ENCODE assay signal across 12 mouse cellular contexts in genomic region chr7:64159612-64160591, GRCm38 (mm10). TPM values are rescaled to one million over a fixed set of nuclear protein-coding genes. Genes with fewer than 3 reads are reported as not detected.
DNase-seq lines count a peak whose midpoint lies in the region; ATAC-seq and TF ChIP-seq lines count a peak whose summit lies in the region.
"Had no signal": no experiment of that assay in that cellular context is flagged by ENCODE, and none has a peak within 500 bp of the region (broad histone marks: within the 10 kb centered on the region; RNA-seq: fewer than 3 reads in every experiment).

No protein-coding gene starts in this region.

- no peak for TF ChIP-seq CTCF in E14TG2a.4 (conservative IDR thresholded peaks at IDR 0.05; ENCODE audit: low read length)
- TF ChIP-seq CTCF in lung, postnatal 0 days (IDR thresholded peaks at IDR 0.05) = no peak

- DNase-seq in kidney, adult 11 months = peak; percentile 24
- DNase-seq in adipocyte (ENCODE audit: low spot score) = peak; percentile 73
- DNase-seq in lung, postnatal 0 days (ENCODE audit: low spot score) = peak; percentile 90
- DNase-seq in spleen, postnatal 4 days (ENCODE audit: low spot score in 2 of 2) = no peak
- DNase-seq: cerebellum, adult 11 months; forebrain, postnatal 0 days had no signal

- H3K27ac ChIP-seq in kidney, embryonic 16.5 days (ENCODE audit: low read length) = no peak overlapping the region
- peak overlapping the region; percentile 71 for H3K27ac ChIP-seq in lung, postnatal 0 days (ENCODE audit: low read length)
- H3K27ac ChIP-seq in intestine, embryonic 15.5 days = no peak overlapping the region
- H3K27ac ChIP-seq: limb, embryonic 12.5 days had no signal

- ATAC-seq in kidney, embryonic 16.5 days (ENCODE audit: low FRiP score, low TSS enrichment) = no peak
- ATAC-seq in lung, postnatal 0 days = peak; percentile 37
- no peak for ATAC-seq in megakaryocyte-erythroid progenitor cell, adult 5-6 weeks (replicated peaks; ENCODE audit: low FRiP score, low TSS enrichment, poor library complexity, severe bottlenecking)
- ATAC-seq in intestine, embryonic 15.5 days = no peak
- ATAC-seq: forebrain, postnatal 0 days had no signal

- H3K4me1 ChIP-seq in kidney, embryonic 16.5 days (ENCODE audit: insufficient read depth, low read length) = no peaks in the 10 kb centered on the region
- H3K4me1 ChIP-seq in E14TG2a.4 (replicated peaks; ENCODE audit: low read depth, low read length) = peaks cover 60% of the 10 kb centered on the region
- H3K4me1 ChIP-seq in lung, postnatal 0 days (ENCODE audit: insufficient read depth, low read depth, low read length) = peaks cover 24% of the 10 kb centered on the region
- no peaks in the 10 kb centered on the region; the same call in 1 of the 2 replicates for H3K4me1 ChIP-seq in intestine, embryonic 15.5 days (replicated peaks)

- TF ChIP-seq EP300 in lung, postnatal 0 days (IDR thresholded peaks at IDR 0.05) = 0 out of 2 replicates have a peak, but pooled peaks have one; percentile 30

- WGBS in kidney, embryonic 16.5 days = 57% methylated on average over 7 of the region's 7 CpGs
- WGBS in lung, postnatal 0 days = 44% methylated on average over 7 of the region's 7 CpGs
- 50% methylated on average over 7 of the region's 7 CpGs for WGBS in intestine, embryonic 15.5 days

- H3K9me3 ChIP-seq in kidney, embryonic 16.5 days (ENCODE audit: low read length) = no peaks in the 10 kb centered on the region
- no peaks in the 10 kb centered on the region for H3K9me3 ChIP-seq in E14TG2a.4 (ENCODE audit: low read length)
- no peaks in the 10 kb centered on the region for H3K9me3 ChIP-seq in lung, postnatal 0 days (ENCODE audit: low read length)
- H3K9me3 ChIP-seq in intestine, embryonic 15.5 days = no peaks in the 10 kb centered on the region
- H3K9me3 ChIP-seq: limb, embryonic 12.5 days had no signal

- H3K36me3 ChIP-seq in kidney, embryonic 16.5 days (ENCODE audit: insufficient read depth, low read length) = no peaks in the 10 kb centered on the region
- no peaks in the 10 kb centered on the region for H3K36me3 ChIP-seq in E14TG2a.4 (ENCODE audit: insufficient read depth, low read length)
- no peaks in the 10 kb centered on the region for H3K36me3 ChIP-seq in lung, postnatal 0 days (ENCODE audit: insufficient read depth, low read length)
- no peaks in the 10 kb centered on the region for H3K36me3 ChIP-seq in intestine, embryonic 15.5 days
- H3K36me3 ChIP-seq: limb, embryonic 12.5 days had no signal

- H3K4me3 ChIP-seq in kidney, embryonic 16.5 days (ENCODE audit: low read length) = no peak overlapping the region
- peak overlapping the region; percentile 37; the same call in 1 of the 2 replicates for H3K4me3 ChIP-seq in E14TG2a.4 (replicated peaks; ENCODE audit: low read length)
- H3K4me3 ChIP-seq in lung, postnatal 0 days (ENCODE audit: low read depth, low read length) = no peak overlapping the region
- no peak overlapping the region for H3K4me3 ChIP-seq in intestine, embryonic 15.5 days (replicated peaks)
- H3K4me3 ChIP-seq: limb, embryonic 12.5 days; myocyte had no signal

- no peak overlapping the region for H3K4me2 ChIP-seq in kidney, embryonic 16.5 days (replicated peaks; ENCODE audit: low read depth, low read length)
- H3K4me2 ChIP-seq in lung, postnatal 0 days (replicated peaks; ENCODE audit: low read depth, low read length) = no peak overlapping the region
- H3K4me2 ChIP-seq in intestine, embryonic 15.5 days (replicated peaks) = no peak overlapping the region
- H3K4me2 ChIP-seq: limb, embryonic 12.5 days had no signal

- no peaks in the 10 kb centered on the region for H3K27me3 ChIP-seq in kidney, embryonic 16.5 days (ENCODE audit: insufficient read depth, low read length)
- peaks cover 9% of the 10 kb centered on the region for H3K27me3 ChIP-seq in E14TG2a.4 (ENCODE audit: insufficient read depth, low read length)
- no peaks in the 10 kb centered on the region for H3K27me3 ChIP-seq in lung, postnatal 0 days (replicated peaks; ENCODE audit: insufficient read depth, low read length)
- H3K27me3 ChIP-seq in intestine, embryonic 15.5 days (replicated peaks) = no peaks in the 10 kb centered on the region

- no peak overlapping the region for H3K9ac ChIP-seq in kidney, embryonic 16.5 days (replicated peaks; ENCODE audit: low read length)
- H3K9ac ChIP-seq in lung, postnatal 0 days (replicated peaks; ENCODE audit: low read depth) = no peak overlapping the region
- H3K9ac ChIP-seq in intestine, embryonic 15.5 days = no peak overlapping the region
- H3K9ac ChIP-seq: forebrain, postnatal 0 days; limb, embryonic 12.5 days had no signal

RNA-seq across cellular contexts. Expression of gene Trpm1, which starts 6.3 kb away (rescaled TPM):
- 0.05 TPM in 1 of 2 replicates, not detected in the other for polyA plus RNA-seq in kidney, embryonic 16.5 days (2015; fragmentation: Nextera tagmentation; extraction: Ambion mirVana)
- not detected in 2 replicates for polyA plus RNA-seq in lung, postnatal 0 days (2015; fragmentation: Nextera tagmentation; extraction: Ambion mirVana)
- total RNA-seq in megakaryocyte-erythroid progenitor cell, adult 5-6 weeks (2014; fragmentation: Nextera tagmentation) = 3.1 and 6.3 TPM in 2 replicates
- not detected in 2 replicates for total RNA-seq in megakaryocyte-erythroid progenitor cell, adult 5-6 weeks (2017)
- polyA plus RNA-seq in intestine, embryonic 15.5 days (2015; fragmentation: Nextera tagmentation; extraction: Ambion mirVana) = not detected in 2 replicates
- total RNA-seq: forebrain, postnatal 0 days had no signal

Comparison
In these comparisons a context has a peak if more than half of its experiments do, and no peak if none do; other contexts are left out.
1. DNase-seq: peak in kidney, adult 11 months (single experiment), adipocyte (single experiment) and lung, postnatal 0 days (single experiment); none in spleen, postnatal 4 days (0 of 2).